Mouse (Mus musculus) embryo, embryonic 9.5 days (tissue): ENCODE measurements around the gene Krcc1.

ENCODE experiments used
- DNase-seq: peaks from one replicate; pipeline ENCODE4 v3.0.0-alpha.2; 2017; ENCODE audit errors: extremely low spot score

Gene Krcc1

GRCm38 (mm10) chr6:71332236-71332965 is 60.9 kb downstream of the Krcc1 start:
- DNase-seq, result no peak

- DNase-seq, result no peak
Measured at GRCm38 (mm10) chr6:71333031-71333430, 61.6 kb downstream of the Krcc1 start.

GRCm38 (mm10) chr6:71333578-71334273 is 62.2 kb downstream of the Krcc1 start:
- DNase-seq, result no peak
